Mouse (Mus musculus): ENCODE measurements around the gene Ppp6r2. TPM values are rescaled to one million over a fixed set of nuclear protein-coding genes. Genes with fewer than 3 reads are reported as not detected.

Gene Ppp6r2
- polyA plus RNA-seq, 1 experiment: 299 TPM

DNA sequence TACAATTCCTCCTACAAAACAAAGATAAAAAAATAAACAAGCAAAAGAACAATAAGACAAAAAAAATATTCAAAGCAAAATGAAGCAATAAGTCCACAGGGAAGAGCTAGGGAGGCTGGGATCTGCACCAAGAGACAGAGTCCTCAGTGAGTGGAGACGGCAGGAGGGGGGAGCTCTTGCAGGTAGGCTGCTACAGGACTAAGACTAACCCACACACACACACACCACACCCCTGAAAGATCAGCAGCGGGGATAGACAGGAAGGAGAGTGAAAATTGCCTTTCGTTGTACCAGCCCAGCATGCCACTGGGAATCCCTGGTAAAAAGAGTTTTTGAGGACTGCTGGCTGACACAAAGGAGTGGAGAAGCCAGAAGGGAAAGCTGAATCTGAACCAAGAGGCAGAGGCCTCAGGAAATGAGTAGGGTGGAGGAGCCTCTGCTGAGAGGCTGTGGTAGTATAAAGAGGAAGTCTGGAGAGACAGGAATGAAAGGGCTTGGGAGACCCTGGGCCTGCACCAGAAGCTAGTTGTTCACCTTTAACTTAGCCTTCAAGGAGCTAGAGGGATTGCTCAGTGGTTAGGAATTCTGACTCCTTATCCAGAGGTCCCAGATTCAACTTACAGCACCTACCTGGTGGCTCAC is 28.5 kb downstream of the Ppp6r2 start:
- 16% methylated on average over 3 of the region's 3 CpGs for WGBS
- Histone ChIP-seq H3K27me3 (ENCODE audit: control insufficient read depth, insufficient read depth, low read length) (no peaks in the 10 kb centered on the region), H3K36me3 (ENCODE audit: control insufficient read depth, insufficient read depth, low read length) (peaks cover 23% of the 10 kb centered on the region), H3K27ac (ENCODE audit: control insufficient read depth, insufficient read depth, low read length) (peak overlapping the region; percentile 39; the same call in 1 of the 2 replicates), H3K4me1 (replicated peaks; ENCODE audit: control insufficient read depth, insufficient read depth, low read length) (peaks cover 4% of the 10 kb centered on the region), H3K4me3 (ENCODE audit: control insufficient read depth, insufficient read depth, low read length) (no peak overlapping the region)
- no peak for DNase-seq
- no peak for TF ChIP-seq POLR2A (IDR thresholded peaks at IDR 0.05; ENCODE audit: control insufficient read depth, extremely low read depth, insufficient read depth, low read length, poor library complexity)
- no peak for TF ChIP-seq CTCF (IDR thresholded peaks at IDR 0.05; ENCODE audit: borderline replicate concordance, control insufficient read depth, extremely low read depth, insufficient read depth, low read length, poor library complexity)

DNA sequence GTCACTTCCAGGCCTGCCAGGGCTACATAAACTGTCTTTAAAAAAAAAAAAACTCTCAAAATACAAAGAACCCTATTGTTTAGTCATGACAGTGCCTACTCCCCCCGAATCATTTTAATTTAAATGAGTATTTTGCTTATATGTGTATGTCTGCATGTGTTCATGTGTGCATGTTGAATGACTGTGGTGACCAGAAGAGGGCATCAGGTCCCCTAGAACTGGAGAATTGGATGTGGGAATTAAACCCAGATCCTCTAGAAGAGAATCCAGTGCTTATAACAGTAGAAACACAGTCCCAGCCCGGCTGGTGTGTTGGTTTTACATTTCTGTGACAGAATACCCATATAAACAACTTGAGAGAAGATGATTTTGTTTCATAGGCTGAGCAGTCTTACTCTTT is 29.7 kb downstream of the Ppp6r2 start:
- TF ChIP-seq POLR2A (IDR thresholded peaks at IDR 0.05; ENCODE audit: control insufficient read depth, extremely low read depth, insufficient read depth, low read length, poor library complexity): no peak
- TF ChIP-seq CTCF (IDR thresholded peaks at IDR 0.05; ENCODE audit: borderline replicate concordance, control insufficient read depth, extremely low read depth, insufficient read depth, low read length, poor library complexity): no peak
- Histone ChIP-seq H3K4me1 (replicated peaks; ENCODE audit: control insufficient read depth, insufficient read depth, low read length) (peaks cover 4% of the 10 kb centered on the region), H3K27ac (ENCODE audit: control insufficient read depth, insufficient read depth, low read length) (no peak overlapping the region), H3K36me3 (ENCODE audit: control insufficient read depth, insufficient read depth, low read length) (peaks cover 26% of the 10 kb centered on the region), H3K4me3 (ENCODE audit: control insufficient read depth, insufficient read depth, low read length) (no peak overlapping the region), H3K27me3 (ENCODE audit: control insufficient read depth, insufficient read depth, low read length) (no peaks in the 10 kb centered on the region)
- DNase-seq: peak; percentile 12
- 94% methylated on average over 2 of the region's 2 CpGs for WGBS

DNA sequence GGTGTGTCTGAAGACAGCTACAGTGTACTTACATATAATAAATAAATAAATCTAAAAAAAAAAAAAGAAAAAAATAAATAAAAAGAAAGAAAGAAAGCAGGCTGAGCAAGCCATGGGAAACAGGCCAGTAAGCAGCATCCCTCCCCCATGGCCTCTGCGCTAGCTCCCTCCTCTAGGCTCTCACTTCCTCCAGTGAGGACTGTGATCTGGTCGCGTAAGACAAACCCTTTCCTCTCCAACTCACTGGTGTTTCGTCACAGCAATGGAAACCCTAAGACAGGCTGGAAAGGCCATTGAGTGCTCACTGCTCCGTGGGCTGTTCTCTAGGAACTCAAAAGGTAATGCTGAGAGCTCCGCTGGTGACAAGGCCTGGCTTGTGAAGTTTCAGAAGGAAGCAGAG is 37.7 kb downstream of the Ppp6r2 start:
- no peak for TF ChIP-seq POLR2A (IDR thresholded peaks at IDR 0.05; ENCODE audit: control insufficient read depth, extremely low read depth, insufficient read depth, low read length, poor library complexity)
- no peak for TF ChIP-seq CTCF (IDR thresholded peaks at IDR 0.05; ENCODE audit: borderline replicate concordance, control insufficient read depth, extremely low read depth, insufficient read depth, low read length, poor library complexity)
- Histone ChIP-seq H3K27ac (ENCODE audit: control insufficient read depth, insufficient read depth, low read length) (no peak overlapping the region), H3K36me3 (ENCODE audit: control insufficient read depth, insufficient read depth, low read length) (peaks cover 27% of the 10 kb centered on the region), H3K4me1 (replicated peaks; ENCODE audit: control insufficient read depth, insufficient read depth, low read length) (no peaks in the 10 kb centered on the region), H3K4me3 (ENCODE audit: control insufficient read depth, insufficient read depth, low read length) (no peak overlapping the region), H3K27me3 (ENCODE audit: control insufficient read depth, insufficient read depth, low read length) (no peaks in the 10 kb centered on the region)
- WGBS: 98% methylated on average over 6 of the region's 6 CpGs
- DNase-seq: no peak

GRCm38 (mm10) chr15:89255330-89255729 is 44.0 kb downstream of the Ppp6r2 start:
- DNase-seq: no peak
- TF ChIP-seq POLR2A (IDR thresholded peaks at IDR 0.05; ENCODE audit: control insufficient read depth, extremely low read depth, insufficient read depth, low read length, poor library complexity): no peak
- 100% methylated on average over 4 of the region's 4 CpGs for WGBS

DNA sequence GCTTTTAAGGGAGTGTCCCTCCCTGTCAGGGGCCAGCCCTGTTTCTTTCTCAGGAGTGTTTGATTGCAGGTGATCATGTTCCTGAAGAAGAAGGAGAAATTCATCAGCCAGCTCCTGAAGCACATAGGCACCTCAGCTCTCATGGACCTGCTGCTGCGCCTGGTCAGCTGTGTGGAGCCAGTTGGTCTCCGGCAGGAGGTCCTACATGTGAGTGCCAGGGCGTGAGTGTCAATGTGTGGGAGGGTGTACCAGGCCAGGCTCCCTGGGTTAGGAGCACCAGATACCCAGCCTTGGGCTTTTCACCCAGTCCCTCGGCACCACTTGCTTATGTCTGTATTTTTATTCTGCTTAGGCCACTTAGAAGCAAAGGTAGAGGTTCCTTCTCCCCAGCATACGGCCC is 47.6 kb downstream of the Ppp6r2 start:
- Histone ChIP-seq H3K36me3 (ENCODE audit: control insufficient read depth, insufficient read depth, low read length) (peaks cover 22% of the 10 kb centered on the region), H3K27ac (ENCODE audit: control insufficient read depth, insufficient read depth, low read length) (no peak overlapping the region), H3K27me3 (ENCODE audit: control insufficient read depth, insufficient read depth, low read length) (no peaks in the 10 kb centered on the region), H3K4me3 (ENCODE audit: control insufficient read depth, insufficient read depth, low read length) (no peak overlapping the region), H3K4me1 (replicated peaks; ENCODE audit: control insufficient read depth, insufficient read depth, low read length) (no peaks in the 10 kb centered on the region)
- TF ChIP-seq POLR2A (IDR thresholded peaks at IDR 0.05; ENCODE audit: control insufficient read depth, extremely low read depth, insufficient read depth, low read length, poor library complexity) (no peak), CTCF (IDR thresholded peaks at IDR 0.05; ENCODE audit: borderline replicate concordance, control insufficient read depth, extremely low read depth, insufficient read depth, low read length, poor library complexity) (no peak)
- DNase-seq: no peak
- 96% methylated on average over 5 of the region's 5 CpGs for WGBS

More at GRCm38 (mm10) chr15:89255330-89255729, 44.0 kb downstream of the Ppp6r2 start:
- Histone ChIP-seq H3K36me3 (ENCODE audit: control insufficient read depth, insufficient read depth, low read length) (peaks cover 28% of the 10 kb centered on the region), H3K4me3 (ENCODE audit: control insufficient read depth, insufficient read depth, low read length) (no peak overlapping the region), H3K27ac (ENCODE audit: control insufficient read depth, insufficient read depth, low read length) (no peak overlapping the region), H3K4me1 (replicated peaks; ENCODE audit: control insufficient read depth, insufficient read depth, low read length) (no peaks in the 10 kb centered on the region), H3K27me3 (ENCODE audit: control insufficient read depth, insufficient read depth, low read length) (no peaks in the 10 kb centered on the region)

- no peak for TF ChIP-seq CTCF (IDR thresholded peaks at IDR 0.05; ENCODE audit: borderline replicate concordance, control insufficient read depth, extremely low read depth, insufficient read depth, low read length, poor library complexity)
- Histone ChIP-seq H3K4me3 (ENCODE audit: control insufficient read depth, insufficient read depth, low read length) (no peak overlapping the region), H3K36me3 (ENCODE audit: control insufficient read depth, insufficient read depth, low read length) (peaks cover 14% of the 10 kb centered on the region), H3K27ac (ENCODE audit: control insufficient read depth, insufficient read depth, low read length) (no peak overlapping the region), H3K27me3 (ENCODE audit: control insufficient read depth, insufficient read depth, low read length) (no peaks in the 10 kb centered on the region), H3K4me1 (replicated peaks; ENCODE audit: control insufficient read depth, insufficient read depth, low read length) (no peaks in the 10 kb centered on the region)
- 93% methylated on average over 5 of the region's 5 CpGs for WGBS
- no peak for DNase-seq
Observed at GRCm38 (mm10) chr15:89264485-89264884, 53.1 kb downstream of the Ppp6r2 start.

GRCm38 (mm10) chr15:89275497-89275896 is 64.1 kb downstream of the Ppp6r2 start:
- Histone ChIP-seq H3K4me1 (replicated peaks; ENCODE audit: control insufficient read depth, insufficient read depth, low read length) (no peaks in the 10 kb centered on the region), H3K27me3 (ENCODE audit: control insufficient read depth, insufficient read depth, low read length) (no peaks in the 10 kb centered on the region), H3K4me3 (ENCODE audit: control insufficient read depth, insufficient read depth, low read length) (no peak overlapping the region), H3K27ac (ENCODE audit: control insufficient read depth, insufficient read depth, low read length) (no peak overlapping the region), H3K36me3 (ENCODE audit: control insufficient read depth, insufficient read depth, low read length) (peaks cover 21% of the 10 kb centered on the region)
- TF ChIP-seq POLR2A (IDR thresholded peaks at IDR 0.05; ENCODE audit: control insufficient read depth, extremely low read depth, insufficient read depth, low read length, poor library complexity) (no peak), CTCF (IDR thresholded peaks at IDR 0.05; ENCODE audit: borderline replicate concordance, control insufficient read depth, extremely low read depth, insufficient read depth, low read length, poor library complexity) (no peak)
- 94% methylated on average over 3 of the region's 3 CpGs for WGBS
- no peak for DNase-seq

Measured in thymus, adult 2 months (tissue).